Mouse (Mus musculus): ENCODE measurements around the gene Pcbp2. TPM values are rescaled to one million over a fixed set of nuclear protein-coding genes. Genes with fewer than 3 reads are reported as not detected.
A peak's percentile ranks its signal among the peaks of the same experiment; 100 is the strongest.

The Pcbp2 gene
- total RNA-seq, 2 experiments from 2014 or later, result 418 to 481 TPM

DNA sequence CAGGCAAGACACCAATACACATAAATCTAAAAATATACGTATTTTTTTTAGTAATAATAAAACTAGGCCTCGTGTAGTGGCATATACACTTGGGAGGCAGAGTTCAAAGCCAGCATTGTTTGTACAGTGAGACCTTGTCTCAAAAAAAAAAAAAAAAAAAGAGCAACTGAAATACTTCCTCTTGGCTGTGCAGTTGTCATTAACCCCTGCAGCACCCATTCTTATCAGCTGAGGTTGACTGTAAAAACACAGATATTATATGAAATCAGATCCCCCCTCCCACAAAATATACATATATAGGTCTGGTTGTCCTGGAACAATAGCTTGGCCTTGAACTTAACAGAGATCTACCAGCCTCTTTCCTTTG is 36.1 kb downstream of the Pcbp2 start:
- no peak for DNase-seq (ENCODE audit: low spot score in 2 of 2)

DNA sequence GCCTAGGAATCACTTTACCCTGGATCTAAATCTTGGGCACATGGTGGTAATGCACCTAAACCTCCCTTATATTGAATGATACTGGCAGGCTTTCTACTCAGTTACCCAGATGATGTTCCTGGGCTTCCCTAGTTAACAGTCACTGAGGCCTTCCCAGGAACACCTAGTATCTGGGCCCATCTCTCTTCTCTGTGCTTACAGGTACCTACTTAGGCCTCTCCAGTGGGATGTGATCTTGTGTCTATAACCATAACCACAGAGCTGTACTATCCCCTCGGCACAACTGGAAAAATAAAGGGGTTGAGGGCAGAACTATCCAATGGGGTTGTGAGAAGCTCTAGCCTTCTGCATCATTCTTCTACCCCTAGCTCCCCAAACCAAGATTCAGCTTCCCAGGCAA is 36.5 kb downstream of the Pcbp2 start:
- DNase-seq (ENCODE audit: low spot score in 2 of 2), result no peak

DNA sequence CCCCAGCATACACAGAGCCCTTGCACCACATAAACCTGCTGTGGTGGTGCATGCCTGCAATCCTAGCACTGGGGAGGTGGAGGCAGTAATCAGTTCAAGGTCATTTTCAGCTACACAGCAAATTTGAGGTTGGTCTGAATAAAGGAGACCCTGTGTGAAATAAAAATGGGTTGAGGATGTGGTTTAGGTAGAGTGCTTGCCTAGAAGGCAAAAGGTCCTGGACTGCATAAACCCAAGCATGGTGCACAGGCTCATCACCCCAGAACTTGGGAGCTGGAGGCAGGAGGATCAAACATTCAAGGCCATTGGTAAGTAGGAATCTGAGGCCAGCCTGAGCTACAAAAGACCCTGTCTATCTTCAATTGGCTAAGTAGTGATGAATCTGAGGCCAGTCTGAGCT is 37.2 kb downstream of the Pcbp2 start:
- no peak for DNase-seq (ENCODE audit: low spot score in 2 of 2)

DNA sequence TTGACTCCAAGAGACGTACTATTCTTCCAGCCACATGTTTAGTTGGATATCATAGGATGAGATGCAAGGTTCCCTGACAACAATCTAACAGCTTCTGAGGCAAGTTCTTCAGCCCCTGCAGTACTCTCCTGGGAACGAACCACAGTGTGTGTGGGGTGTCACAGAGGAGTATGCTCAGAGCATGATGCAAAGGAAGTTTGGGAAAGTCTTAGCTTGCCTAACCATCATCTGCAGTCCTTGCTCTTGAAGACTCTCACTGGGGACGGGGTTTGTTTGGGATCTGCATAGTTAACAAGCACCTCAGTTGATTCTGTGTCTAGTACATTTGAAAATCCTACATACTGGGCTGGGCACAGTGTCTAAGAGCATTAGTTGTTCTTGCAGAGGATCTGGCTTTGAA is 38.0 kb downstream of the Pcbp2 start:
- no peak for DNase-seq (ENCODE audit: low spot score in 2 of 2)

DNA sequence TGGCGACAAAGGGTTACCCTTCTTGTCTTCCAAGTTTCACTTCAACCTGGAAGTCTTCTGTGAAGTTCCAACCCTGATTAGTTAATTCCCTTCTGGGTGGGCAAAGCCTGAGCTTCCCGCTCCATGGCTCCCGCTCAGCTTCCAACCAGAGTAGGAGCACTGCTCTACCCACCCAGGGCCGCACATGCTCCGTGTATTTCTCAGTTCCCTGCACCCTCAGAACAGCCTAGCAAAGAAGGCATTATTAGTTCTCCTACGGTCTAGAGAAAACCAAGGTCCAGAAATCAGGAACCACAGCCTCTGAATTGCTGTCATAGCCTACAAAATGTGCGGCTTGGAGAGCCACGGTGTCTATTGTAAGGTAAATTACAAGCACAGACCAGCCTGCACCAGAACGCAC is 39.8 kb downstream of the Pcbp2 start:
- no peak for DNase-seq (ENCODE audit: low spot score in 2 of 2)

DNA sequence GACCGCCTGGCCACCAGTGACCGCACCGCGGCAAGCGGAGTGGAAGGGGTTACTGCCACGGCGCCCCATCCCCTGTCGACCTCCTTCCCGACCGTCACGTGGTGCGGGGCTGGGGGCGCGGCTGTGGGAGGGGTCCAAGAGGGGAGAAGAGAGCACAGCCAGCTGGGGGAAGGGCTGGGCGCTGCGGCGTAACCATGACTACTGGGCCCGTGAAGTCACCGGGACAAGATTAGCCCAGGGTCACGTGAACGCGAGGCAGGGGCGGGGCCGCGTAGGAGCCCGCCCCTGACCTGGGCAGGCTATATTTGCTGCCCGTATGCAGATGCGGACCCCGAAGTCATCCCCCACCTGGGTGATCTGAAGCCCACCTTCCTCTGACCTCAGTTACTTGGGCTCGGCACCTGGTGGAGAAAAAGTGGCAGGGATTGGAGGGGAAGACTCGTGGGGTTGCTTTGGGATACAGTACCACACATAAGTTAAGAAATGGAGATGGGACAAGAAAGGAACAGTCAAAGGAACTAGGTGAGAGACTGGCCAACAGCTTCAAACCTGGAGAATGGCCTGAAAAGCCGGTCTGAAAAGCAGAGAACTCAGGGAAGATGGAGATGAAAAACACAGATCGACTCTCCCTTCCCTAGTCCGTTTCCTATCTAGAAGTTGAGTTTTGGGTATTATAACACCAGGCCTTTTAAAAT is 40.4 kb downstream of the Pcbp2 start:
- DNase-seq (ENCODE audit: low spot score in 2 of 2), result peak; percentile 89 to 93

DNA sequence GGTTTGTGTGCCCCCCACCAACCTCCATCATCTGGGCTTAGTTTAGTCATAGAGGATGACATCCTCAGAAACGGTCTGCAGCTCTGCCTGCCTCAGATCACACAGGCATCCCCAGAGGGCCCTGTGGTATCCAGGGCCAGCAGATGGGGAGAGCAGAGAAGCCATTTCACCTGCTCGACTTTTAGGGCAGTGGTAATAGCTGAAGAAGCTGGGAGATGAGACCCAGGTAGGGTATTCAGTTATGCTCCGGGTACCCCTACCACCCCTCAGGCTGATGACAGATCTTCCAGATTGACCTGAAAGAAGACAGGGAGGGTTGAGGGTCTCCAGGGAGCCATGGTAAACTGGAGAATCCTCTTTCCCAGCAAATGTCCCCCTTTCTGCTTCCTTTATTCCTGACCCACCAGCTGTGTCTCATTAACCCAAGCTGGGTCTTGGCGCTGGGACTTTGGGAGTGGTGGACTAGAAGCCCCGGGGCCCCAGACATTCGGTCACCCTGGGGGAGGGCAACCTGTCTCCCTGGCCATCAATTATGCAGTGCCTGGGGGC is 41.0 kb downstream of the Pcbp2 start:
- DNase-seq (ENCODE audit: low spot score in 2 of 2), result no peak

DNA sequence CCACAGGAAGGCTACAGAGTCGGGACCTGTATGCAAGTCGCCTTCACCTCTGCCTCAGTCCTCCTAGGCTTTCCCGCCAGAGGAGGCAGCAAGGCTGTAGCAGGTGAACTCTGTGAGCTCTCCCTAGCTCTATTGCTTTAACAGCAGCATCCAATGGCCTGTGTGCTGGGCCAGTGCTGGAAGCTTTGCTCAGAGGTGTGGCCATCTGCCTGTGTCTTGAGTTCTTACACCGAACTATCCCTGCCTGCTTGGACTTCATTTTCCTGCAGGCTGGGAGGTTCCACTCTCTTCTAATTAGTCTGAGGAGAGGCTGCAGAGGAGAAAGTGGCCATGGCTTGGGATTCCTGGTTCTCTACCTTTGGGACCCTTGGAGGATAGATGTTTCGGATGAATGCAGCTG is 41.7 kb downstream of the Pcbp2 start:
- DNase-seq (ENCODE audit: low spot score in 2 of 2), result no peak

DNA sequence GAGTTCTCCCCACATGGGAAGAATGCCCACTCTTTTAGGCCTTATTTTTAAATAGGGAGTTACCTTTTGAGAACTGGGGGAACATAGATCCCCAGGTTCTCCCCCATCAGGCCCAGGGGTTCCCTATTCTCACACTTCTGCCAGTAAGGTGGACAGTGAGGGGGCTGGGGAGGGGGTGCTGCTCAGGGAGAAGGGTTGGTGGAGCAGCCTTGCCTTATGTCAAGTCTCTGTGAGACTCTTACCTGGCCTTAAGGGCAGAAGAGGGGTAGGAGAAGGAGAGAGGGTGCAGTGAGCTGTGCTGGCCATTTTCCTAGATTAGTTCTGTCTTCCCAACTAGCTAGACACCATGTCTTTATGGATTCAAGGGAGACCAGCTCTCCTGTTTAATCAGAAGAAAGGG is 42.1 kb downstream of the Pcbp2 start:
- DNase-seq (ENCODE audit: low spot score in 2 of 2), result no peak

DNA sequence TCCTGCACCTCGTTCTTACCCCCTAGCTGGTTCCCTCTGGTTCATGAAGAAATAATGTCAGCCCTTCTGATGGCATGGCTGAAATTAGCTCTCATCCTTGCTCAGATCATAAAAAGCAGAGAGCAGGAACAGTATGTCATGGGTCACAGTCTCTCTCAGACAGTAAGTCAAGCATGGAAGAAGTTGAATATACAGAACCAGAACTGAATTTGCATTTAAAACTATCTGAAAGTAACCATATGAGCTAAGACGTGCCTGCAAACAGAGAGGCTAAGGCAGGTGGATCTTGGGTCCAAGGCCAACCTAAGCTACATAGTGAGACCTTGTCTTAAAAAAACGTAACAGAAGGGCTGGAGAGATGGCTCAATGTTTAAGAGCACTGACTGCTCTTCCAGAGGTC is 42.7 kb downstream of the Pcbp2 start:
- DNase-seq (ENCODE audit: low spot score in 2 of 2), result no peak

DNA sequence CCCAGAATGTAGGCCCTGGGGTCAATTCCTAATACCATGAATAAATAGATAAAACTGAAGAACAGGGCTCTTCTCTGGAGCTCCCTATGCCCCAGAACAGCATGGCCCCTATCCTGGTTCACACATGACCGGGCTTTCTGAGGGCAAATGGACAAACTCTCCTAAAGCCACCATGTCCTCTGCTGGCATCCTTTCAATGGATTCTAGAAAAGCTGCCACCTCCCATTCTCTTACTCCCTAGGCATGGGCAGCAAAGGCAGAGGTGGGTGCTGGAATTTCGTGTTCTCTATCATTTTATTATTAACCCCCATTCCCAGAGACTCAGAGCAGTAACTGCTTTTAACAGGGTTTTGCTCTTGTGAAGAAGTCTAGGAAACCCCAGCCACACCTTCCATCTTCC is 44.9 kb downstream of the Pcbp2 start:
- no peak for DNase-seq (ENCODE audit: low spot score in 2 of 2)

DNA sequence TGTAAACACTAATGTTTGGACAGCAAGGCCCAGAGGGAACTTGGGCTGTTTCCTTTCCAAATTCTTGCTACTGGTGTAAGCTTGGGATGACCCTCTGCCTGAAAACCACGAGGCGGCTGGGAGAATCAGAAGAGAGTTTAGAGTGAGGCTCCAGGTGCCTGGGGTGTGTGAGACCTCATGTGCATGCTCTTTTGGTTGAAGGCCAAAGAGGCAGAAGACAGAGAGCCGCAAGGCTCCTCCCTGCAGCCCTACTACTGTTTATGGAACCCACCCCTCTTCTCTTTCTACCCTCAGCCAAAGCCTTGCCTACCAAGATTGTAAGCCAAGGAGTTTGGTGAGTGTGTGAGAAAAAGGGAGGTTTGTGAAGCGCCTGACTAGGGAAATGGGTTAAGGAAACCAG is 45.5 kb downstream of the Pcbp2 start:
- no peak for DNase-seq (ENCODE audit: low spot score in 2 of 2)

DNA sequence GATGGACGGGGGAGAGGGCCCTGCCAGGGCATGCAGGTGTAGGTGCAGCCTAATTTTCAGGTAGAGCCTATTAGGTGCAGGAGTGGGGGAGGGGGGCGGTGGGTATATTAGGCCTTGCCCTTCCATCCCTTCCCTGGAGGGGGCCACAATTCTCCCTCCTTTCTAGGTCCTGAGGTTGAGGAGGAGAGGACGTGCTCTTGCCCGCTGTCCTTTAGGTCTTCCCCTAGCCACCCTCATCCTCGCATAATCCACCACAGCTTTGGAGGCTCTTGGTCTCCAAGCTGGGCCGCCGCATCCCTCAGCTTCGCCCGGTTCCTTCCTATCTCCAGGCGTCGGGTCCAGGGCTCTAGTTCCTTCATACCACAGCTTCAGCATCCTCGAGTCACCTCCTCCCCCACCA is 46.0 kb downstream of the Pcbp2 start:
- DNase-seq (ENCODE audit: low spot score in 2 of 2), result no peak

DNA sequence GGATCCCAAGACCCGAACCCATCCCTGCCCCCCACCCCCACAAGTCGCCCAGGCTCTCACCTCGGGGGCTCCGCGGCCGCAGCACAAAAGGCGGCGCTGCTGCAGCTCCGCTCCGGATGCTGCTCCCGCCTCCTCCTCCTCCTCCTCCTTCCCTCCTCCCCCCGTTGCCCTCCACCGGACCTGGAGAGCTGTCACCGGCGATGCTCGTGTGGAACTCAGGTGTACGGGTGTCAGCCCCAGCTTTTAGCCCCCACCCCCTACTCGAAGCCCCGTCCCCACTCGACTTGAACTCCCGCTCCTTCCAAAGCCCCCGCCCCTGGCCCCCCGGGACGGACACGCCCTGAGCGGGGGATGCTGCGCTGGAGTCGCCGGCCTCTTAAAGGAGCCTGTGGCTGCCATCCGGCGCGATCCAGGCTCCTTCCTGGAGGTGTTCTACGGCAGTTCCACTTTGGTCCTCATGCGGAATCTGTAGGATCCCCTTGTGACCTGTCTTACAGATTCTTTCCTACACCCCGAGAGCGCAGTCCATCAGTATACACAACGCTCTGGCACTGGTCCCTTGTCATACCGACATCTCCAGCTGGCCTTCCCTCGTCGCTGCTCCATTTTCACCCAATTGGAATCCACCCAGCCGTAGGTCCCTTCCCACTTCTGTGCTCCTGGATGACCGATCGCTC is 46.5 kb downstream of the Pcbp2 start, which contains the start of gene Map3k12:
Gene Map3k12 (minus strand): TSS at position 337 of the 677 bp plus-strand sequence.
- peak; percentile 76 to 82 for DNase-seq (ENCODE audit: low spot score in 2 of 2)

DNA sequence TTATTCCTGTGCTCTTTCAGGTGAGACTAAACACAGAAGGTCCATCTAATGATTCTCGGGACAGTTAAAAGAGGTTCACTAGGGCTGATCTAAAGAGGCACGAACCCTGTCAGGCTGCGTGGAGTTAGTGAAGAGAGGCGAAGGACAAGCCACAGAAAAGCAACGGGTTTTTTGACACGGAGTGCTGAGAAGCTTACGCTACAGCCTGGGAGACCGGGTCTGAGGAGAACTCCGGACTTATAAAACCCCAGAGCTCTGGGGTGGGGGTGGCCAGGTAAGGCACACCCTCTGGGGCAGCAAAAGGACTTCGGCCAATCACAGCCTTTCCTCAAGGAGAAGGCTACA is 47.3 kb downstream of the Pcbp2 start:
- no peak for DNase-seq (ENCODE audit: low spot score in 2 of 2)

DNA sequence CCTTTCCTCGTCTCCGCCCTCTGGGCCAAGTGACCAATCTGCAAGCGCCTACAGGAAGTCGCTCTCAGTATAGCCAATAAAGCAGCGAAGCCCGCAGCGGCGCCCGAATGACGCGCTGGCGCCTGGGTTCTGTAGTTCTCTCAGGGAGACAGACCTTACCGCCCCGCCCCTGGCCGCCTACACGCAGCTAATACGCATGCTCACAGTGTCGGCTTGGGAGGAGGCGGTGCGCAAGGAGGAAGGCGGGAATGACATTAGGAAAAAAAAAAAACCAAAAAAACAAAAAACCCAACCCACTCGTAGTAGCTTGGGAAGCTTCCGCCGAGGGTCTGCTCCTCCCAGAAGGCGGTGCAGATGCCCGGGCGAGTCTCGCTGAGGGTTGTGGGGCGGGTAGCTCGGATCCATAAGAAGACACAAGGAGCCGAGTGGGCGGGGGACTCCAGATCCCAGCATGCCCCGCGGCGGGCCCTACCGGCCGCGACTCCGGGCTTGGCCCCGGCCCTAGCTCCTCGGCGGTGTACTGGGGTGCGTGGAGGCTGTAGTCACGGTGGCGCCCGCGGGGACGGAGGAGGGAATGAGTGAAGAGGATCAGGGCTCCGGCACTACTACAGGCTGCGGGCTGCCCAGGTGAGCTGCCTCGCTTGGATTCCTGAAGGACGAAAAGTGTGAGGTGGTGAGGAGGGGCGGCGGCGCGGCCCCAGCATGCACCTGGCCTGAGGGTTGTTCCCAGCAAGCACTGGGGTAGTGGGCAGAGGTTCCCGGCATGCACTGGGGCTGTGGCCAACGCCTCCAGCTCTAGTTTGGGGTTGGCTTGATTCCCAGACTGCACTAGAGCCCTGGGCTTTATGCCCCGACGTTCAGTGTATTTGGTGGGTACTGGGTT is 47.9 kb downstream of the Pcbp2 start, which contains the start of gene Tarbp2:
Gene Tarbp2 (plus strand): TSS at position 217 of the 883 bp plus-strand sequence.
- peak; percentile 98 to 99 for DNase-seq (ENCODE audit: low spot score in 2 of 2)

DNA sequence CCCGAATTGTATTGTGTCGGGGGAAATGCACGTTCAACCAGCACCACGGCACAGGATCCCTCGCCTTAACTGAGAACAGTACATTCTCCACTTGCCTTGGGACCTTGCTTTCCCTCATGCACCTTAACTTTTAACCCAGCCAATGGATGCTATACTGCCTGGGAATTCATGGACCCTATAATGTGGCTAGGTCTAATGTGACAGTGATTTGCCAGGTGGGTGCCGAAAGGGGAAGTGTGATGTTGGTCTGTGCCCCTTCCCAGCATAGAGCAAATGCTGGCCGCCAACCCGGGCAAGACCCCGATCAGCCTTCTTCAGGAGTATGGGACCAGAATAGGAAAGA is 48.5 kb downstream of the Pcbp2 start:
- no peak for DNase-seq (ENCODE audit: low spot score in 2 of 2)

DNA sequence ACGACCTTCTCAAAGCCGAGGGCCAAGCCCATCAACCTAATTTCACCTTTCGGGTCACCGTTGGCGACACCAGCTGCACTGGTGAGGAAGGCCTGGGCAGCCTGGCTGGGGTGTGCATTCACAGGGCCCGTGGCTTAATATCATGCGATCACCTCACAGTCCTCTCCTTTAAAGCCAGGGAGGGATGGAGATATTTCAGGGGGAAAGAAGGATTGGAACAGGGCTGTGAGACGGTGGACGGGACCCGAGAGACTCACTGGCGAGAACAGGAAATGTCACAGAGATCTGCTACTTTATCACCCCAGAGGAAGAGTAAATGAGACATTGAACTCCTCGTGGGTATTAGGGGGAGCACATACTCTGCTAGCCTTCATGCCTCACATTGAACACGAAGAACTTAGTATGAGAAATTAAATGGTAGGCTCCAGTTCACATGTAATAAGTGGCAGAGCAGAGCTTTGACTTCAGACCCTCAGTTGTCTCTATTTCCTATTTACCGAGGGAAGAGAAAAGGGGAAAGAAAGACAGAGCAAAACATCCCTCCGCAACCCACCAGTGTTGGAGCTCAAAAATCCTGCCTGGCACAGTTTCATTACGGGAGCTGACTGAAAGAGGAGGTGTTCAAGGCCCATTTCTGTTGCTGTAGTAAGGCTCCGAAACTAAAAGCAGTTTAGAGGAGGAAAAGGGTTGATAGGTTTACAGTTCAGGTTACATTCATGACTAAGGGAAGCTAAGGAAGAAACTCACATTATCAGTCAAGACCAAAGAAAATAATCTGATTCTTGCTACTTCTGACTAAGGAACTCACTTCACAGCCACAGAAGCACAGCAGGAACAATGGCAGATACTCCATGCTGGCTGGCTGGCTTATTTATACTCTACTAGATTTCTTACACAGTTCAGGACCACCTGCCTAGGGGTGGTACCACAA is 49.1 kb downstream of the Pcbp2 start:
- DNase-seq (ENCODE audit: low spot score in 2 of 2), result no peak

DNA sequence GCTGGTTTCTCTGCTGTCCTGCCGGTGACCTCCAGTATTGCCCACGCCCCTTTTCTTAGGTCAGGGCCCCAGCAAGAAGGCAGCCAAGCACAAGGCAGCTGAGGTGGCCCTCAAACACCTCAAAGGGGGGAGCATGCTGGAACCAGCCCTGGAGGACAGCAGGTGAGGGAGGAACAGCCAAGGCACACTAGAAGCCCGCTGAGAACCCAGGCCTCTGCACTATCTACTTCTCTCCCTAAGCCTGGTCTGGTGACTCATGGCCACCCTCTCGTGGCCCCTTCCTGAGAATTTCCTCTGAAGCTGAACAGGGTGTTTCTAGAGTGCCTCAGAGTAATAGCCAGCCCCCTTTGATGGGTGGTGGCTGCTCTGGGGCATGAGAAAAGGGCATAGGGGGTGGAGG is 50.1 kb downstream of the Pcbp2 start:
- DNase-seq (ENCODE audit: low spot score in 2 of 2), result no peak

DNA sequence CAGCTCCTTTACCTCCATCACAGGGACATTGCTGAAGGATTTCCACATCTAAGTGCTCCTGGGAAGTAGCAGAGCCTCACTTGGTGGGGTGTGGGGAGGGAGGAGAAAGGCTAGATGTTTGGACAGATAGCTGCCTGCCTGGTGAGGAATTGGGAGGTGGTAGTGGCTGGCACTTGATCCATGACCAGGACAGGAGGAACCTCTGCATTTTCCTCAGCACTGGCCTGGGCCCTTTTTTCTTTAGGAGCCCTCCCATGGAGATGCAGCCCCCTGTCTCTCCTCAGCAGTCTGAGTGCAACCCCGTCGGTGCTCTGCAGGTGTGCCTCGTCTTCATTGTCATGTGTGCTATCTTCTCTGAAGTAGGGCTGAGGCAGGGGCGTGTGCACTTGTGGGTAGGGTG is 51.1 kb downstream of the Pcbp2 start:
- no peak for DNase-seq (ENCODE audit: low spot score in 2 of 2)
